Mouse (Mus musculus): Measurements from ENCODE around the gene Il12rb2. TPM values are rescaled to one million over a fixed set of nuclear protein-coding genes. Genes with fewer than 3 reads are reported as not detected.

The Il12rb2 gene
- 0.20 TPM for polyA plus RNA-seq (2014; fragmentation: Illumina TruSeq; extraction: RNeasy Lipid Tissue Mini Kit (QIAGEN cat#74804); ENCODE audit: low read depth, low replicate concordance)

GRCm38 (mm10) chr6:67375982-67376391, at the start of gene Il12rb2:
Il12rb2 (minus strand) TSS chr6:67376188.

Other genes with a start within 250 kb of the Il12rb2 start
- 622 TPM for gene Serbp1, start 138.0 kb downstream of the Il12rb2 start, polyA plus RNA-seq (2014; fragmentation: Illumina TruSeq; extraction: RNeasy Lipid Tissue Mini Kit (QIAGEN cat#74804); ENCODE audit: low read depth, low replicate concordance)
- gene Il23r, start 115.7 kb upstream of the Il12rb2 start, polyA plus RNA-seq (2014; fragmentation: Illumina TruSeq; extraction: RNeasy Lipid Tissue Mini Kit (QIAGEN cat#74804); ENCODE audit: low read depth, low replicate concordance), result not detected
- gene Tacstd2, start 159.6 kb upstream of the Il12rb2 start, polyA plus RNA-seq (2014; fragmentation: Illumina TruSeq; extraction: RNeasy Lipid Tissue Mini Kit (QIAGEN cat#74804); ENCODE audit: low read depth, low replicate concordance), result 21.7 TPM

Measured in kidney, adult 10 weeks (tissue).